7 mouse cellular contexts compared by ENCODE assay signal in genomic region chr7:16921881-16922335, GRCm38 (mm10). TPM values are rescaled to one million over a fixed set of nuclear protein-coding genes. Genes with fewer than 3 reads are reported as not detected.
DNase-seq lines count a peak whose midpoint lies in the region; ATAC-seq and TF ChIP-seq lines count a peak whose summit lies in the region.

No protein-coding gene starts in this region.

- H3K9ac ChIP-seq in CH12.LX (ENCODE audit: insufficient read depth, low read depth), result no peak overlapping the region
- peak overlapping the region; percentile 98 for H3K9ac ChIP-seq in hindbrain, embryonic 12.5 days

- peak overlapping the region; percentile 70; the same call in 1 of the 2 replicates for H3K4me2 ChIP-seq in CH12.LX (ENCODE audit: insufficient read depth, low read depth, poor library complexity, severe bottlenecking)
- peak overlapping the region; percentile 91 for H3K4me2 ChIP-seq in hindbrain, embryonic 12.5 days (replicated peaks)

- H3K79me2 ChIP-seq in CH12.LX (replicated peaks; ENCODE audit: control insufficient read depth, extremely low read depth, insufficient read depth, poor library complexity, severe bottlenecking), result peaks cover 41% of the 10 kb centered on the region

- TF ChIP-seq EP300 in CH12.LX (IDR thresholded peaks at IDR 0.05; ENCODE audit: low read length), result no peak

- TF ChIP-seq POLR2A in CH12.LX (IDR thresholded peaks at IDR 0.05; ENCODE audit: low read depth, low read length), result no peak

- no peak for ATAC-seq in G1E (ENCODE audit: extremely low read depth, insufficient number of reproducible peaks, low FRiP score, poor library complexity, severe bottlenecking)
- no peak for ATAC-seq in hindbrain, embryonic 12.5 days (ENCODE audit: low FRiP score)

- H3K4me1 ChIP-seq in CH12.LX (ENCODE audit: control insufficient read depth in 1 of 2, insufficient read depth in 2 of 2) (peaks cover 7 to 34% of the 10 kb centered on the region in 2 experiments), G1E (ENCODE audit: insufficient read depth, low read depth, low read length) (peaks cover 54% of the 10 kb centered on the region)
- H3K4me1 ChIP-seq in hindbrain, embryonic 12.5 days, result peaks cover 59% of the 10 kb centered on the region

- no peak overlapping the region for H3K4me3 ChIP-seq in CH12.LX (replicated peaks in 1 of 3; ENCODE audit: low read depth in 2 of 3, low read length in 2 of 3, poor library complexity in 1 of 3)
- peak overlapping the region; percentile 86; the same call in 1 of the 2 replicates for H3K4me3 ChIP-seq in G1E (ENCODE audit: low read depth, low read length)
- peak overlapping the region; percentile 92 for H3K4me3 ChIP-seq in hindbrain, embryonic 12.5 days

- TF ChIP-seq CTCF in CH12.LX (conservative IDR thresholded peaks at IDR 0.05 in 1 of 2, IDR thresholded peaks at IDR 0.05 in 1 of 2; ENCODE audit: low read depth in 2 of 2, low read length in 2 of 2), result no peak
- TF ChIP-seq CTCF in G1E (IDR thresholded peaks at IDR 0.05; ENCODE audit: low read depth, low read length), result no peak

- no peaks in the 10 kb centered on the region for H3K27me3 ChIP-seq in CH12.LX (replicated peaks)
- no peaks in the 10 kb centered on the region for H3K27me3 ChIP-seq in G1E (ENCODE audit: insufficient read depth, low read length)
- H3K27me3 ChIP-seq in hindbrain, embryonic 12.5 days, result no peaks in the 10 kb centered on the region

- dilution Hi-C loops in CH12.LX (cut with MboI; ENCODE audit: extremely low pct_ligation_motif_present, extremely low pct_unique_long_range_greater_than_20kb, low sequenced_read_pairs), result no loop called here

- no peak overlapping the region for H3K27ac ChIP-seq in CH12.LX (ENCODE audit: insufficient read depth, low read depth)
- H3K27ac ChIP-seq in hindbrain, embryonic 12.5 days, result peak overlapping the region; percentile 99

- 53% methylated on average over 6 of the region's 6 CpGs for WGBS in hindbrain, embryonic 12.5 days

- H3K36me3 ChIP-seq in CH12.LX (replicated peaks in 1 of 2; ENCODE audit: control insufficient read depth in 1 of 2, insufficient read depth in 1 of 2, low read length in 1 of 2) (peaks cover 35 to 56% of the 10 kb centered on the region in 2 experiments), G1E (replicated peaks) (peaks cover 56% of the 10 kb centered on the region)
- H3K36me3 ChIP-seq in hindbrain, embryonic 12.5 days, result peaks cover 30% of the 10 kb centered on the region

- DNase-seq in CH12.LX (ENCODE audit: extremely low read depth), result no peak
- peak; percentile 62 for DNase-seq in G1E (ENCODE audit: low spot score)
- peak; percentile 38 for DNase-seq in liver
- DNase-seq in yolk sac, embryonic 10.5 days (ENCODE audit: low spot score), result peak; percentile 81
- DNase-seq in urinary bladder, postnatal 10 days (ENCODE audit: low spot score), result no peak
- DNase-seq in layer of hippocampus, postnatal 25 days (ENCODE audit: extremely low spot score in 1 of 2, low spot score in 1 of 2), result no peak

- TF ChIP-seq RAD21 in CH12.LX (IDR thresholded peaks at IDR 0.05; ENCODE audit: low read depth, low read length), result no peak

- H3K9me3 ChIP-seq in CH12.LX (replicated peaks; ENCODE audit: low read length), result no peaks in the 10 kb centered on the region
- H3K9me3 ChIP-seq in G1E (replicated peaks), result no peaks in the 10 kb centered on the region
- H3K9me3 ChIP-seq in hindbrain, embryonic 12.5 days (replicated peaks), result no peaks in the 10 kb centered on the region

- in situ Hi-C loops in CH12.LX (cut with MboI; ENCODE audit: low pct_ligation_motif_present, low pct_unique_long_range_greater_than_20kb, low sequenced_read_pairs), result no loop called here

TF ChIP-seq in CH12.LX, 34 proteins besides CTCF, POLR2A, EP300 and RAD21:
- TF ChIP-seq NRF1 (IDR thresholded peaks at IDR 0.05; ENCODE audit: low read depth, low read length) (no peak), IRF4 (IDR thresholded peaks at IDR 0.05; ENCODE audit: low read depth, low read length) (no peak), JUND (conservative IDR thresholded peaks at IDR 0.05; ENCODE audit: low read depth, low read length) (no peak), ZNF384 (IDR thresholded peaks at IDR 0.05; ENCODE audit: low read depth, low read length) (no peak), ELF1 (IDR thresholded peaks at IDR 0.05; ENCODE audit: low read depth, low read length) (no peak), KAT2A (IDR thresholded peaks at IDR 0.05; ENCODE audit: insufficient replicate concordance, low read length) (no peak), USF2 (conservative IDR thresholded peaks at IDR 0.05; ENCODE audit: low read depth, low read length) (no peak), MAZ (IDR thresholded peaks at IDR 0.05; ENCODE audit: low read depth, low read length) (no peak), MEF2A (IDR thresholded peaks at IDR 0.05; ENCODE audit: borderline replicate concordance, low read depth, low read length) (no peak), E2F4 (IDR thresholded peaks at IDR 0.05; ENCODE audit: insufficient replicate concordance, low read depth, low read length) (no peak), ZMIZ1 (IDR thresholded peaks at IDR 0.05; ENCODE audit: low read depth, low read length) (no peak), UBTF (IDR thresholded peaks at IDR 0.05; ENCODE audit: low read depth, low read length) (no peak), TBP (conservative IDR thresholded peaks at IDR 0.05; ENCODE audit: low read depth, low read length) (no peak), USF1 (IDR thresholded peaks at IDR 0.05; ENCODE audit: low read depth, low read length) (no peak), MAFK (IDR thresholded peaks at IDR 0.05; ENCODE audit: insufficient replicate concordance, low read length) (no peak), MYC (IDR thresholded peaks at IDR 0.05; ENCODE audit: low read depth, low read length) (no peak), MXI1 (IDR thresholded peaks at IDR 0.05; ENCODE audit: low read depth, low read length) (no peak), MAX (IDR thresholded peaks at IDR 0.05; ENCODE audit: low read length) (no peak)

RNA-seq across cellular contexts. Expression of gene Calm3, which starts 2.0 kb away (rescaled TPM):
- total RNA-seq in CH12.LX (2012; rRNA removed) (312 and 326 TPM in 2 replicates), CH12.LX (2014; rRNA removed) (277 and 294 TPM in 2 replicates), G1E (2014; fragmentation: Nextera tagmentation) (157 and 166 TPM in 2 replicates), G1E (2017) (313 and 344 TPM in 2 replicates)
- polyA plus RNA-seq in CH12.LX (2012; ENCODE audit: insufficient read length, low read depth) (623 and 775 TPM in 2 replicates), G1E (2012) (792 and 815 TPM in 2 replicates)
- 185 and 210 TPM in 2 replicates for polyA plus RNA-seq in hindbrain, embryonic 12.5 days (2016; fragmentation: Nextera tagmentation; extraction: Ambion mirVana)
- 1,000 to 10,000 TPM; 2,256 to 2,439 TPM for total RNA-seq in layer of hippocampus, postnatal 25 days (2021)

RNA-seq across cellular contexts. Expression of gene Ptgir, which starts 15.6 kb away (rescaled TPM):
- 7.0 and 7.5 TPM in 2 replicates for total RNA-seq in CH12.LX (2012; rRNA removed)
- total RNA-seq in CH12.LX (2014; rRNA removed), result 2.7 and 3.8 TPM in 2 replicates
- polyA plus RNA-seq in CH12.LX (2012; ENCODE audit: insufficient read length, low read depth), result 31.1 and 33.3 TPM in 2 replicates
- not detected in 2 replicates for total RNA-seq in G1E (2014; fragmentation: Nextera tagmentation)
- total RNA-seq in G1E (2017), result 3.1 and 3.5 TPM in 2 replicates
- 0.05 and 0.07 TPM in 2 replicates for polyA plus RNA-seq in G1E (2012)
- 1.6 and 2.1 TPM in 2 replicates for polyA plus RNA-seq in hindbrain, embryonic 12.5 days (2016; fragmentation: Nextera tagmentation; extraction: Ambion mirVana)
- under 1 TPM in 1 of 2 experiments, not detected in 1; 0.09 TPM for total RNA-seq in layer of hippocampus, postnatal 25 days (2021)

RNA-seq across cellular contexts. Expression of gene Pnmal2, which starts 22.6 kb away (rescaled TPM):
- total RNA-seq in CH12.LX (2012; rRNA removed), result 0.21 and 0.38 TPM in 2 replicates
- total RNA-seq in CH12.LX (2014; rRNA removed), result not detected in 2 replicates
- polyA plus RNA-seq in CH12.LX (2012; ENCODE audit: insufficient read length, low read depth), result 0.09 TPM in 1 of 2 replicates, not detected in the other
- not detected in 2 replicates for total RNA-seq in G1E (2014; fragmentation: Nextera tagmentation)
- 0.06 and 0.22 TPM in 2 replicates for total RNA-seq in G1E (2017)
- polyA plus RNA-seq in G1E (2012), result not detected in 2 replicates
- polyA plus RNA-seq in hindbrain, embryonic 12.5 days (2016; fragmentation: Nextera tagmentation; extraction: Ambion mirVana), result 55.6 and 60.3 TPM in 2 replicates
- total RNA-seq in layer of hippocampus, postnatal 25 days (2021), result 100 to 1,000 TPM; 320 to 337 TPM

RNA-seq across cellular contexts. Expression of gene Gng8, which starts 30.3 kb away (rescaled TPM):
- total RNA-seq in CH12.LX (2012; rRNA removed) (0.25 TPM in 1 of 2 replicates, not detected in the other), CH12.LX (2014; rRNA removed) (not detected in 2 replicates), G1E (2014; fragmentation: Nextera tagmentation) (not detected in 2 replicates), G1E (2017) (0.23 TPM in 1 of 2 replicates, not detected in the other)
- polyA plus RNA-seq in CH12.LX (2012; ENCODE audit: insufficient read length, low read depth) (2.4 and 2.5 TPM in 2 replicates), G1E (2012) (not detected in 2 replicates)
- 12.1 and 13.6 TPM in 2 replicates for polyA plus RNA-seq in hindbrain, embryonic 12.5 days (2016; fragmentation: Nextera tagmentation; extraction: Ambion mirVana)
- 1 to 10 TPM; 2.5 to 3.2 TPM for total RNA-seq in layer of hippocampus, postnatal 25 days (2021)

RNA-seq across cellular contexts. Expression of gene Pnmal1, which starts 37.6 kb away (rescaled TPM):
- total RNA-seq in CH12.LX (2012; rRNA removed) (0.13 TPM in 2 replicates), CH12.LX (2014; rRNA removed) (not detected in 2 replicates), G1E (2014; fragmentation: Nextera tagmentation) (not detected in 2 replicates), G1E (2017) (0.05 TPM in 1 of 2 replicates, not detected in the other)
- polyA plus RNA-seq in CH12.LX (2012; ENCODE audit: insufficient read length, low read depth) (0.07 and 0.08 TPM in 2 replicates), G1E (2012) (0.01 TPM in 1 of 2 replicates, not detected in the other)
- polyA plus RNA-seq in hindbrain, embryonic 12.5 days (2016; fragmentation: Nextera tagmentation; extraction: Ambion mirVana), result 24.0 and 27.3 TPM in 2 replicates
- 100 to 1,000 TPM; 104 to 117 TPM for total RNA-seq in layer of hippocampus, postnatal 25 days (2021)

Comparison
In these comparisons a context has a peak if more than half of its experiments do, and no peak if none do; other contexts are left out.
1. DNase-seq: peak in G1E (single experiment), liver (single experiment) and yolk sac, embryonic 10.5 days (single experiment); none in CH12.LX (single experiment), urinary bladder, postnatal 10 days (single experiment) and layer of hippocampus, postnatal 25 days (0 of 2).
2. H3K4me3 ChIP-seq: peak in G1E (single experiment) and hindbrain, embryonic 12.5 days (single experiment); none in CH12.LX (0 of 3).
3. RNA of gene Calm3, which starts 2.0 kb away (total RNA-seq): 2,256 to 2,439 TPM in layer of hippocampus, postnatal 25 days; 157 to 344 TPM in G1E and 277 to 326 TPM in CH12.LX; every median in the first group is over 4 times any median in the second.
4. RNA of gene Pnmal2, which starts 22.6 kb away (total RNA-seq): 320 to 337 TPM in layer of hippocampus, postnatal 25 days; 0.21 to 0.38 TPM in CH12.LX and 0.06 to 0.22 TPM in G1E; every median in the first group is over 100 times any median in the second.